Mouse (Mus musculus) gastrocnemius, postnatal 14 days (tissue): ENCODE measurements around the gene Sp2. TPM values are rescaled to one million over a fixed set of nuclear protein-coding genes. Genes with fewer than 3 reads are reported as not detected.

Source experiments
- DNase-seq: peaks from one replicate; pipeline ENCODE4 v3.0.0; 2021; ENCODE audit warnings: mixed read lengths
- intact Hi-C: fragments of 180-260 bp; cut with DNase I; formaldehyde crosslinking; loops from one replicate; pipeline ENCODE4 v1.15.1; 2025; ENCODE audit warnings: low total_unique reads
- long read RNA-seq, 2 experiments: library from polyadenylated mRNA; stranded (forward); transcript quantifications; one replicate each; pipeline ENCODE4 v2.0.0; 2021
- total RNA-seq, 2 experiments: library from RNA; stranded (reverse); gene quantifications; 2 replicates each; pipeline ENCODE4 v1.2.3; 2021

The Sp2 gene
- 10 to 100 TPM; 13.1 to 13.6 TPM for total RNA-seq
- long read RNA-seq, experiment 1, partial matches to known transcripts, result 8 of 22 reads
- long read RNA-seq, experiment 1, other reads (novel, unspliced or antisense), result 11 of 22 reads
- long read RNA-seq, experiment 2, partial matches to known transcripts, result 2 of 21 reads
- long read RNA-seq, experiment 2, other reads (novel, unspliced or antisense), result 16 of 21 reads

GRCm38 (mm10) chr11:96982859-96983258, at the start of gene Sp2:
TSS of gene Sp2 (minus strand) at chr11:96982959.
- intact Hi-C loops, result no loop called here
- no peak for DNase-seq

- no peak for DNase-seq
- intact Hi-C loops, result no loop called here
Measured at GRCm38 (mm10) chr11:97032499-97032898, 49.7 kb upstream of the Sp2 start.

DNA sequence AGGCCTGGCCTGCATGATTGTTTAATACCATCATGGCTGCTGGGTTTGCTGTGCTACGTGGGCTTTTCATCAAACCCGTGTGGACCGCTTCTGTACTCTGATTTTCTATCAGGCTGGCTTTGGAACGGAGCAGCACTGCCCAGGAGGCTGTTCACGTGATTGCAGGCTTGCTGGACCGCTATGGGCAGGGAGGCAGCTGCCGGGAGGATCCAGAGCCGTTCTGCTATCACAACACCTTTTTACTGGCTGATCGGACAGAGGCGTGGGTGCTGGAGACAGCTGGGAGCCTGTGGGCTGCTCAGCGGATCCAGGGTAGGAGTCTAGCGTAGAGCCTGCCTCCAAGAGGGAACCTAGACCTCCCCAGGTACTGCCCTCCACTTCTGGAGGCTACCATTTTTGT, 49.2 kb upstream of the Sp2 start:
- no peak for DNase-seq
- intact Hi-C loops, result no loop called here

DNA sequence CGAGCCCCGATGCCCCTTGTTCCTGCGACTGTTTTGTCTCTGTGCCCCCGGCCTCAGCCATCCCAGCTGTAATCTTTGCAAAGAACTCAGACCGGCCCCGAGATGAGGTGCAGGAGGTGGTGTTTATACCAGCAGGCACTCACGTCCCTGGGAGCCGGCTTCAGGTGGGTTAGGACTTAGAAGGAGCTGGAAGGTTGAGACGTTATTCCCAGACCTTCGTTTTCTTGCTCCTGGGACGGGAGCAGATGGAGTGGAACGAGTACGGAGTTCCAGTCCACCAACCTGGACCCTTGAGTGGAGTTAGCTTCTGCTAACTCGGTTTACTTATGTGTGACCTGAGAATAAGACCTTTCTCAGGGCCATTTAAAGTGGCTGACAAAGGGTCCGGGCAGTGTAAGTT, 47.7 kb upstream of the Sp2 start:
- no peak for DNase-seq
- intact Hi-C loops, result no loop called here

DNA sequence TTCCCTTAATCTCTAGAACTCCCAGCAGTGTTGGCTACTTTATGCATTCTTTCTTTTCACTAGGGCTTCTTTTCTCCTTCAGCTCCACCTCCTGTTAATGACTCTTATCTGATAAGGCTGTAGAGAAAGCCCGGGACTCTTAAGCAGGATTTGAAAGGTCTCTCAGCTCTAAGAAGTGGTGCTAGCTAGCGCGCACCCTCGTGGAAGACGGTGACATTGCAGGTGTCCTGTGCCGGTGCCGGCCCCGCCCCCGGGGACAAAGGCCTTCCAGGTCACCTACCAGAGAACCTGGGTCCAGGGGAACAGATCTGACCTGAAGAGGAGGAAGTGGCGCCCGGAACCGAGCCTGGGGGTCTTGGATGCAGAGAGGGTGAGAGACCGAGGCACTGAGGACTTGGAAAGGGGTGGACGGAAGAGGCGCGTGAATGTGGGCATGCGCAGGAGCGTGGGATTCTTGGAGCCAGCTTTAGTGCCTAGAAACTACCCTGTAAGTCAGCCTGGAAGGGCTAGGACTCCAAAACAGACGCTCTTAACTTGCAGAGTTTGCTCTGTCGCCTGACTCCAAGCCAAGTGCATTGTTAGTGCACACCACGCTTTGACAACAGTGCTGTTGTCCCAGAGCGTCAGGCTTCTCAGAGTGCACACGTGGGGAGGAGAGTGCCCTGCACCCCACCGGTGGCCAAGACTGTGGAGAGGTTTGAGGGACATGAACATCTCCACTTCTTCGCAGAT, 47.1 kb upstream of the Sp2 start, which contains the start of gene Scrn2:
TSS of gene Scrn2 (plus strand) at position 253 of the 732 bp plus-strand sequence.
- DNase-seq, result peak; percentile 78
- intact Hi-C loops, result loop anchor here (5.0 kb wide), 1 partner anchor 118 kb away; no protein-coding TSS in a partner anchor

DNA sequence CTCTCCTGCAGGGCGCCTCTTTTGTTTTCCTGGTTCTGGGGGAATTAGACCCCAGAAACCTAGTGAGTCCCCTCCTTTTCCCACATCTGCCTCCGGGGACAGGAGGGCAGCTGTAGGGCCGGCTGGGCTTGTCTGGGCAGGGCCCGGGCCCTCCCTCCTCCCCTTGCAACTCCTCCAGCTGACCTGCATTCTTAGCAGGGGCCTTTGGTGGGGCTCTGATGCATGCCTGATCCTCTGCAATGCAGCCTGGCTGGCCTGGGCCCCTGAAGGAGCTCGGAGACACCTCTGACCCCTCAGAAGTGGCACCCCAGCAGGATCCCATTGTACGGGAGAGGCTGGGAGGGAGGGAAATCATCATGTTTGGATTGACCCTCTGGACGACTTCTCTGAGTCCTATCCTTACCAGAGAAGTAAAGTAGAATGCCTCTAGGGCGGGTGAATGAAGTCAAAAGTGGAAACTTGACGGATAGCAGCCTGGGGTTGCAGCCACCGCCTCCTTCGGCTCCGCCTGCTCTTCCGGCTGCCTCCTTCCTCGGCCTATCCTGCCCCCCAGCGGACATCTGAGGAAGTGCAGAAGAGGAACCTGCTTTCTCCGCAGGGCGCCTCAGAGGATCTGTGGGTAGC, 43.1 kb upstream of the Sp2 start:
- peak; percentile 86 for DNase-seq
- intact Hi-C loops, result loop anchor here (2.0 to 5.0 kb wide), 2 partner anchors 41 to 114 kb away; no protein-coding TSS in a partner anchor

DNA sequence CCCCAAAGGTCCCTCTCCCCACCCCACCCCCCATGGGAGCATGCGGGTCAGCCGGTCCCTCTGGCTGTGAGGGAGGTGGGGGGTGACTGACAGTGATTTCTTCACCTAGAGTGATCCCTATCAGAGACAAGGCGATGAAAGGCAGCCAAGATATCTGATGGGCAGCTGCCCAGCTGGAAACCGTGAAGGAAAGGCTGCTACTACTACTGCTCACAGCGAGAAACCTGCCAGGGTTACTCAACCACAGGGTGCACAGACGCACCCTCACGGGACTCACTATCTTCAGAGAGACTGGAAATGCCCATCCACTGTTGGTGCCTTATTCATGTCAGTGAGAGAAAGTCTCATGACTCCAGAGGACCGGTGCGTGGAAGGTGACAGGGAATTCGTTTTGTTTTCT, 42.2 kb upstream of the Sp2 start:
- intact Hi-C loops, result loop anchor here (2.0 to 5.0 kb wide), 2 partner anchors 40 to 113 kb away; no protein-coding TSS in a partner anchor
- DNase-seq, result no peak

- intact Hi-C loops, result no loop called here
- DNase-seq, result peak; percentile 83
Measured at GRCm38 (mm10) chr11:97021873-97022484, 39.2 kb upstream of the Sp2 start.

- DNase-seq, result no peak
- intact Hi-C loops, result no loop called here
Measured at GRCm38 (mm10) chr11:97021121-97021765, 38.5 kb upstream of the Sp2 start.

GRCm38 (mm10) chr11:97019345-97019708, 36.6 kb upstream of the Sp2 start:
- DNase-seq, result no peak
- intact Hi-C loops, result no loop called here

- no peak for DNase-seq
- intact Hi-C loops, result no loop called here
Measured at GRCm38 (mm10) chr11:97018583-97019344, 36.0 kb upstream of the Sp2 start.

- DNase-seq, result no peak
- intact Hi-C loops, result no loop called here
Measured at GRCm38 (mm10) chr11:97017696-97018582, 35.2 kb upstream of the Sp2 start.

GRCm38 (mm10) chr11:97013121-97013670, 30.4 kb upstream of the Sp2 start, which contains the start of gene Sp6:
TSS of gene Sp6 (plus strand) at chr11:97013394.
- DNase-seq, result no peak
- intact Hi-C loops, result no loop called here

GRCm38 (mm10) chr11:97009198-97009790, 26.5 kb upstream of the Sp2 start:
- intact Hi-C loops, result no loop called here
- DNase-seq, result no peak

DNA sequence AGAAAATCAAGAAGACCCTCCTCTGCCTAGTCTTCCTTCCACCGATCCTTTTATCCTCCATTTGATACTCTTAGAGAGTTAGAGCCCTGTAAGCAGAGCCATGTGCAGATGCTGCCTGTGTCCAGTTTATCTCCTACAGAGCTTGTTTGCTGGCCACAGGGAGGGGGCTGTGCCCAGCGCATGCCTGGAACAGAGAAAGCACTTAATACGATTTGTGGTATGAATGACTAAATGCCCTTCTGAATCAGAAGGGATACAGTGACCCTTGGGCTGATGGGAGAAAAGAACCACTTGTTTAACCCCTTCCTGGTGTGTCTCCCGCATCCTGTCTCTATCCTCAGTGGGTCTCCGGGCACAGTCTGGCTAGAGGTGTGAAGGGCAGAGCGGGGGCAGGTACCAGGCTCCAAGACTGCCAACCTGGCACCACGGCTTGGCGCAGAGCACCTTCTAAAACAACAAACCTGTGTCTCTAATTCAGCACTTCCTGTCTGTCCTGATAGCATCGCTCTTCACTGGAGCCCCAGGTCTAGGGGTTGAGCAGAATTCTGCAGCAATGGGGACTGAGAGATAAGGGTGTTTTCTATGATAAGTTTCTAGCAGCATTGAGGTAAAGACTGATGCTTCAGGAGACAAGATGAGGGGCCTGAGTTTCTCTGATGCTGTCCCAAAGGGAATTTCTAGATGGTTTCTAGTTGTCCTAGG, 24.5 kb upstream of the Sp2 start:
- intact Hi-C loops, result no loop called here
- no peak for DNase-seq

DNA sequence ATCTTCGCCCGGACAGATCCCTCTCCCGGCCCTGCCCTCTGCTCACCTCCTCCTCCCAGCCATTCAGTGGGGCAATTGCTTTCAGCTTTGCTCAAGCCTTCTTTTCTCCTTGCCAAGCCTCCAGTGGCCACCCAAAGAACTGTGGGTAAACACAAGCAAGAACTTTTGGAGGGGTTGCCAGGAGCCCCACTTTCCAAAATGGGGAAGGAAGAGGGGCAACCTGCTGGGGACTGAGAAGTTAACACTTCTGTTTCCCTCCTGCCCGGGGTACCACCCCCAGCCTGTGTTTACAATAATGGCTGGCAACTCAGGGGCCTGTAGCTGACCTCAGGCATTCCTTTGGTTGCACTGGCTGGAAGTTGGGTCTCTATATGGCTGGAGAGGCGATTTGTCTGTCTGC, 20.4 kb upstream of the Sp2 start:
- intact Hi-C loops, result no loop called here
- no peak for DNase-seq
